Mouse (Mus musculus) lung, postnatal 10 days (tissue): ENCODE measurements at regions not wholly inside any gene's neighbourhood (a gene's known extent, or its start where the extent isn't known, plus 50 kb on each side); places are given as distances from the start of the nearest gene placed in this dataset.

Experiments used
- DNase-seq: peaks from one replicate; pipeline ENCODE4 v3.0.0; 2021

- no peak for DNase-seq
These were observed 272.9 kb upstream of the Sox2 start for GRCm38 (mm10) chr3:34377329-34377728.

GRCm38 (mm10) chr3:34371418-34371817 is 278.8 kb upstream of the Sox2 start:
- no peak for DNase-seq

- no peak for DNase-seq
These were observed 257.0 kb upstream of the Dnajc19 start for GRCm38 (mm10) chr3:34338100-34338499.

GRCm38 (mm10) chr3:34333555-34333954 is 252.4 kb upstream of the Dnajc19 start:
- DNase-seq: no peak

GRCm38 (mm10) chr3:34331889-34332276 is 250.8 kb upstream of the Dnajc19 start:
- DNase-seq: no peak

GRCm38 (mm10) chr3:34330970-34331888 is 250.1 kb upstream of the Dnajc19 start:
- DNase-seq: no peak

- peak; percentile 20 for DNase-seq
These were observed 247.7 kb upstream of the Dnajc19 start for GRCm38 (mm10) chr3:34328865-34329264.

GRCm38 (mm10) chr3:34325669-34326068 is 244.5 kb upstream of the Dnajc19 start:
- DNase-seq: no peak

GRCm38 (mm10) chr3:34322527-34323210 is 241.5 kb upstream of the Dnajc19 start:
- no peak for DNase-seq

GRCm38 (mm10) chr3:34314798-34315197 is 233.7 kb upstream of the Dnajc19 start:
- no peak for DNase-seq

GRCm38 (mm10) chr3:34314393-34314792 is 233.3 kb upstream of the Dnajc19 start:
- no peak for DNase-seq

- no peak for DNase-seq
These were observed 230.8 kb upstream of the Dnajc19 start for GRCm38 (mm10) chr3:34311944-34312343.

GRCm38 (mm10) chr3:34299637-34300036 is 218.5 kb upstream of the Dnajc19 start:
- DNase-seq: no peak

- DNase-seq: no peak
These were observed 206.7 kb upstream of the Dnajc19 start for GRCm38 (mm10) chr3:34287836-34288235.

- DNase-seq: no peak
These were observed 189.0 kb upstream of the Dnajc19 start for GRCm38 (mm10) chr3:34270154-34270553.

- no peak for DNase-seq
These were observed 185.3 kb upstream of the Dnajc19 start for GRCm38 (mm10) chr3:34266462-34266861.

GRCm38 (mm10) chr3:34264811-34265210 is 183.7 kb upstream of the Dnajc19 start:
- no peak for DNase-seq

GRCm38 (mm10) chr3:34252730-34253337 is 171.7 kb upstream of the Dnajc19 start:
- DNase-seq: no peak

GRCm38 (mm10) chr3:34242126-34242525 is 161.0 kb upstream of the Dnajc19 start:
- no peak for DNase-seq

- DNase-seq: no peak
These were observed 158.9 kb upstream of the Dnajc19 start for GRCm38 (mm10) chr3:34239978-34240377.

- no peak for DNase-seq
These were observed 153.3 kb upstream of the Dnajc19 start for GRCm38 (mm10) chr3:34234391-34234790.

GRCm38 (mm10) chr3:34232329-34233250 is 151.5 kb upstream of the Dnajc19 start:
- no peak for DNase-seq
